Mouse (Mus musculus) MEL (cell line): ENCODE measurements around the gene Bcas3.

Source experiments
- BHLHE40 ChIP-seq: IDR thresholded peaks from 2 replicates; pipeline ENCODE4 v1.6.1; 2012; ENCODE audit warnings: low read depth, mild to moderate bottlenecking, inconsistent platforms, low read length, improper control_type of control experiment, borderline replicate concordance
- CHD1 ChIP-seq: IDR thresholded peaks from 2 replicates; pipeline ENCODE4 v1.6.1; 2012; ENCODE audit warnings: low read depth, mild to moderate bottlenecking, inconsistent platforms, low read length, improper control_type of control experiment
- CTCF ChIP-seq, 3 experiments: IDR thresholded peaks in 2 of 3; conservative IDR thresholded peaks in 1 of 3; 2 replicates each; pipeline ENCODE4 v1.5.1; 2011 to 2012; ENCODE audit warnings: low read length in 3 of 3, low read depth in 2 of 3, mild to moderate bottlenecking in 2 of 3, improper control_type of control experiment in 1 of 3, inconsistent platforms in 1 of 3, mixed read lengths in 1 of 3, moderate library complexity in 1 of 3; ENCODE audit not compliant: control insufficient read depth in 1 of 3, insufficient read depth in 1 of 3, poor library complexity in 1 of 3, severe bottlenecking in 1 of 3
- EP300 ChIP-seq, 2 experiments: IDR thresholded peaks; 2 replicates each; pipeline ENCODE4 v1.6.1; 2011; ENCODE audit warnings: improper control_type of control experiment in 2 of 2, low read length in 2 of 2, low read depth in 1 of 2, mild to moderate bottlenecking in 1 of 2
- NELFE ChIP-seq: IDR thresholded peaks from 2 replicates; pipeline ENCODE4 v1.6.1; 2011; ENCODE audit warnings: low read depth, low read length, improper control_type of control experiment
- POLR2A ChIP-seq, 2 experiments: IDR thresholded peaks; 2 replicates each; pipeline ENCODE4 v1.6.1; 2011 to 2012; ENCODE audit warnings: low read length in 2 of 2, mild to moderate bottlenecking in 2 of 2, control low read depth in 1 of 2, improper control_type of control experiment in 1 of 2, low read depth in 1 of 2, moderate library complexity in 1 of 2; ENCODE audit not compliant: control insufficient read depth in 1 of 2, insufficient read depth in 1 of 2, poor library complexity in 1 of 2
- POLR2AphosphoS5 ChIP-seq: IDR thresholded peaks from 2 replicates; pipeline ENCODE4 v1.6.1; 2012; ENCODE audit warnings: low read depth, borderline replicate concordance, mild to moderate bottlenecking, inconsistent platforms, low read length, moderate library complexity, mixed read lengths
- SIN3A ChIP-seq: IDR thresholded peaks from 2 replicates; pipeline ENCODE4 v1.6.1; 2012; ENCODE audit warnings: low read length, improper control_type of control experiment, inconsistent platforms
- SMC3 ChIP-seq: IDR thresholded peaks from 2 replicates; pipeline ENCODE4 v1.6.1; 2011; ENCODE audit warnings: low read depth, low read length, improper control_type of control experiment
- TBP ChIP-seq: IDR thresholded peaks from 2 replicates; pipeline ENCODE4 v1.8.0; 2011; ENCODE audit warnings: low read depth, low read length, improper control_type of control experiment
- UBTF ChIP-seq: IDR thresholded peaks from 2 replicates; pipeline ENCODE4 v1.6.1; 2012; ENCODE audit warnings: low read depth, mild to moderate bottlenecking, inconsistent platforms, low read length, improper control_type of control experiment, moderate library complexity, borderline replicate concordance; ENCODE audit not compliant: insufficient read depth
- USF1 ChIP-seq: IDR thresholded peaks from 2 replicates; pipeline ENCODE4 v1.6.1; 2014; ENCODE audit warnings: low read depth, mild to moderate bottlenecking, inconsistent platforms, low read length, improper control_type of control experiment, moderate library complexity
- ZMIZ1 ChIP-seq: IDR thresholded peaks from 2 replicates; pipeline ENCODE4 v1.6.1; 2012; ENCODE audit warnings: low read depth, mild to moderate bottlenecking, inconsistent platforms, low read length, improper control_type of control experiment, moderate library complexity

- TF ChIP-seq EP300 (IDR thresholded peaks at IDR 0.05; ENCODE audit: low read depth in 1 of 2, low read length in 2 of 2) = no peak
- no peak for TF ChIP-seq CHD1
- TF ChIP-seq CTCF (IDR thresholded peaks at IDR 0.05 in 2 of 3, conservative IDR thresholded peaks at IDR 0.05 in 1 of 3; ENCODE audit: control insufficient read depth in 1 of 3, insufficient read depth in 1 of 3, low read depth in 2 of 3, low read length in 3 of 3, poor library complexity in 1 of 3, severe bottlenecking in 1 of 3) = no peak
- TF ChIP-seq ZMIZ1 = no peak
- no peak for TF ChIP-seq UBTF
- TF ChIP-seq USF1 = no peak
- no peak for TF ChIP-seq NELFE
- TF ChIP-seq TBP = no peak
- no peak for TF ChIP-seq SIN3A
- TF ChIP-seq SMC3 = no peak
- no peak for TF ChIP-seq POLR2AphosphoS5
- no peak for TF ChIP-seq POLR2A (IDR thresholded peaks at IDR 0.05; ENCODE audit: control insufficient read depth in 1 of 2, insufficient read depth in 1 of 2, low read depth in 1 of 2, low read length in 2 of 2, poor library complexity in 1 of 2)
- TF ChIP-seq BHLHE40 = no peak
Observed at GRCm38 (mm10) chr11:85492231-85492630, 139.3 kb downstream of the Bcas3 start.
